Mouse (Mus musculus) neural tube, embryonic 14.5 days (tissue): ENCODE data around the gene Lemd2. TPM values are rescaled to one million over a fixed set of nuclear protein-coding genes. Genes with fewer than 3 reads are reported as not detected.

Experiments used
- ATAC-seq: fragments of 200-750 bp; cut with Nextera tagmentation; 2 replicates; pipeline ENCODE4 v1.8.0; 2017; ENCODE audit warnings: low read depth, mild to moderate bottlenecking, moderate TSS enrichment, moderate library complexity
- H3K27ac ChIP-seq: fragments of 300-500 bp; sonication (generic); 2 replicates; pipeline ENCODE4 v1.5.1; 2014; ENCODE audit warnings: low read depth, mild to moderate bottlenecking, control low read depth, low read length, moderate library complexity, mixed read lengths
- H3K27me3 ChIP-seq: fragments of 300-500 bp; sonication (generic); 2 replicates; pipeline ENCODE4 v1.6.1; 2014; ENCODE audit warnings: low read length; ENCODE audit not compliant: control insufficient read depth, insufficient read depth
- H3K36me3 ChIP-seq: fragments of 300-500 bp; sonication (generic); 2 replicates; pipeline ENCODE4 v1.6.1; 2014; ENCODE audit warnings: low read length, mixed read lengths; ENCODE audit not compliant: control insufficient read depth, insufficient read depth
- H3K4me1 ChIP-seq: fragments of 300-500 bp; sonication (generic); 2 replicates; pipeline ENCODE4 v1.6.1; 2014; ENCODE audit warnings: low read length; ENCODE audit not compliant: control insufficient read depth, insufficient read depth
- H3K4me2 ChIP-seq: fragments of 300-500 bp; sonication (generic); 2 replicates; pipeline ENCODE4 v1.6.1; 2014; ENCODE audit warnings: mild to moderate bottlenecking, low read depth, low read length, control low read depth
- H3K4me3 ChIP-seq: fragments of 300-500 bp; sonication (generic); 2 replicates; pipeline ENCODE4 v1.5.1; 2014; ENCODE audit warnings: low read depth, low read length, control low read depth, mixed read lengths
- H3K9ac ChIP-seq: fragments of 300-500 bp; sonication (generic); replicated peaks from 2 replicates; pipeline ENCODE4 v1.6.1; 2014; ENCODE audit warnings: low read depth, mild to moderate bottlenecking, control low read depth, low read length, mixed read lengths
- H3K9me3 ChIP-seq: fragments of 300-500 bp; sonication (generic); 2 replicates; pipeline ENCODE4 v1.6.1; 2016; ENCODE audit warnings: low read length; ENCODE audit not compliant: control insufficient read depth
- WGBS: fragments of 180-500 bp; shearing (Covaris S2); extraction: QIAGEN DNeasy Blood & Tissue Kit; methylation state at CpG from one replicate; pipeline ENCODE4 v1.1.7; 2014; 5-methylcytosine and 5-hydroxymethylcytosine counted together
- polyA plus RNA-seq: library from polyadenylated mRNA; unstranded; fragments of >200 nt; fragmentation: Nextera tagmentation; extraction: Ambion mirVana; gene quantifications from 2 replicates; pipeline ENCODE4 v1.2.1, GENCODE M21; 2014

Gene Lemd2
- polyA plus RNA-seq, 1 experiment from 2014 or later: 15.6 TPM

GRCm38 (mm10) chr17:27183667-27184292 is 20.5 kb downstream of the Lemd2 start:
- no peak overlapping the region for H3K9ac ChIP-seq
- H3K27ac ChIP-seq: no peak overlapping the region
- WGBS: 83% methylated on average over 12 of the region's 12 CpGs
- ATAC-seq: no peak
- H3K27me3 ChIP-seq: no peaks in the 10 kb centered on the region
- no peak overlapping the region for H3K4me3 ChIP-seq
- no peaks in the 10 kb centered on the region for H3K36me3 ChIP-seq
- H3K4me1 ChIP-seq: no peaks in the 10 kb centered on the region
- no peaks in the 10 kb centered on the region for H3K9me3 ChIP-seq
- no peak overlapping the region for H3K4me2 ChIP-seq

- no peaks in the 10 kb centered on the region for H3K27me3 ChIP-seq
- ATAC-seq: no peak
- no peaks in the 10 kb centered on the region for H3K9me3 ChIP-seq
- WGBS: 73% methylated on average over 5 of the region's 5 CpGs
- H3K4me2 ChIP-seq: no peak overlapping the region
- no peak overlapping the region for H3K9ac ChIP-seq
- H3K4me3 ChIP-seq: no peak overlapping the region
- no peak overlapping the region for H3K27ac ChIP-seq
- no peaks in the 10 kb centered on the region for H3K4me1 ChIP-seq
- H3K36me3 ChIP-seq: no peaks in the 10 kb centered on the region
These were observed 21.9 kb downstream of the Lemd2 start for GRCm38 (mm10) chr17:27182401-27182800.

DNA sequence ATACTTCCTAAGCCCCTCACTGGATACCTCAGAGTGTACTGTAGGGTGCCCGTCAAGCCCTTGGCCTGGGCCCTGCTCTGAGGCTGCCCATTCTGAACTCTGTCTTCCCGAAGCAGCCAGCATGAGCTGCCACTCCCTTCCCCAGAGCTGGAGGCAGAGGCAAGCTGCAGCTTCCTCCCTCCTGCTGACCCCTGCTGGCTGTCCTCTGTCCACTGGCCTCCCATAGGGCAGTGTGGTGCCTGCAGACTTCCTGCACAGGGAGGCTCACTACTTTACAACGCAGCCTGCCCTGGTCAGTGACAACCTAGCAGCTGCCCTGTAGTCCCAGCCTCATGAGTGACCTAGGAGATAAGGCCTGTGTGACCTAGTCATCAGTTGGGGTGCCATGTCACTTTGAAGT is 22.6 kb downstream of the Lemd2 start:
- Histone ChIP-seq H3K36me3 (no peaks in the 10 kb centered on the region), H3K9ac (no peak overlapping the region), H3K27me3 (no peaks in the 10 kb centered on the region), H3K4me2 (no peak overlapping the region), H3K9me3 (no peaks in the 10 kb centered on the region), H3K4me1 (peaks cover under 1% of the 10 kb centered on the region; the same call in 1 of the 2 replicates), H3K27ac (no peak overlapping the region), H3K4me3 (no peak overlapping the region)
- 34% methylated on average over 3 of the region's 3 CpGs for WGBS
- no peak for ATAC-seq

DNA sequence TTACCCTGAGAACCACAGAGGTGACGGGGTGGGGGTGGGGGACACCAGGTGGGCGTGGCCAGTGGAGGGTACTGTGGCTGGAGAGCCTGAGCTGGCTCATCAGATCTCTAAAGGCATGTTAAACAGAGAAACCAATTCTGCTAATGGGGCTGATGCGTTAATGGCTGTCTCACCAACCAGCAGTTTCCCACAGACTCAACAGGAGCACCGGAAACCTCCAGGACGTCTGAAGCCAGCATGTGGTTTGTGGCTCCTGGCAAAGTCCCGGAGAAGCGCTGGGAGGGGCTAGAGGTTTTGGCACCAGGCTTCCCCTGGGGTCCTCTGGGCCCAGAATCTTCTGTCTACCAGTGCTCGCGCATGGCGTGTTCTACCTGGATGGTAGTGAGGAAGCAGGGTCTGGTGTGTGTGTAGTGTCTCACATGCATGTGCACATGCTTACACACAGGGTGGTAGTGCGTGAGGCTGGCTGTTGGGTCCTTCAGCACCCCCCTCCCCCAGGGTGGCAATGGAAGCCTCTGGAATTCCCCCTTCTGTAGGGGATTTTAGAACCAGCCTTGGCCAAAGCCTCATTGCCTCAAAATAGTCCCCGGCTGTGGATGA is 24.5 kb downstream of the Lemd2 start:
- Histone ChIP-seq H3K9ac (no peak overlapping the region), H3K9me3 (no peaks in the 10 kb centered on the region), H3K4me2 (no peak overlapping the region), H3K36me3 (no peaks in the 10 kb centered on the region), H3K27me3 (no peaks in the 10 kb centered on the region), H3K4me3 (no peak overlapping the region), H3K4me1 (peaks cover 18% of the 10 kb centered on the region), H3K27ac (no peak overlapping the region)
- WGBS: 51% methylated on average over 12 of the region's 12 CpGs
- ATAC-seq: no peak

DNA sequence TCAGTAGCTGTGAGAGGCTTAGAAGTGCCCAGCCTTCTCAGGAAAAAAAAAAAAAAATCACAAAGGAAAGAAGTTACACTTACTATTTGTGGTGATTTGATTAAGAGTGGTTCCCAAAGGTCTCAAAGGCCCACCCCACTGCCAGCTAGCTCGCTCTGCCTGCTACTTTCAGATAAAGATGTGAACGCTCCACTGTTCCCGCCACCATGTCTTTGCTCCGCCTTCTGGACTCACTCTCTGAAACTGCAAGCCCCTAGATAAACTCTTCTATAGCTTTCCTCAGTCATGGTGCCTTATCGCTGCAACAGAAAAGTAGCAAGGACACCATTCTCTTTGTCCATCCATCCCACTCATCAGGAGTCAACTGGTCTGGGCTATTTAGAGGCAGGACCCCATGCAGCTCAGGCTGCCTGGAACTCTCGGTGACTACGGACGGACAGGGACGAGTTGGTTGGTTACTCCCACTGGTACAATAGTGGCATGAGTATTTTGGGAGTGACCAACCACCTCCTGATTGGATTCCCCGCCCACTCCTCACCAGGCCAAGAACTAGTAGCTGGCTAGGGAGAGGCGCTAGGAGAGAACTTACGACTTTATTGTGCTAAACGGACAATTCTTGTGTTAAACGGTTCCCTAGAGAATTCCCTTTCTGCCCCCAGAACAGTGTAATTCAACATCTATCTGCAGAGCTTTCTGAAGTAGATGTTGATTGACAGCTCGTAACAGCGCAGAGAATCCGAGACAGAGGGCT is 25.7 kb downstream of the Lemd2 start:
- Histone ChIP-seq H3K4me1 (peaks cover 18% of the 10 kb centered on the region), H3K27ac (no peak overlapping the region), H3K27me3 (no peaks in the 10 kb centered on the region), H3K4me2 (no peak overlapping the region), H3K9me3 (no peaks in the 10 kb centered on the region), H3K9ac (no peak overlapping the region), H3K36me3 (no peaks in the 10 kb centered on the region), H3K4me3 (no peak overlapping the region)
- no peak for ATAC-seq
- 76% methylated on average over 17 of the region's 17 CpGs for WGBS

- Histone ChIP-seq H3K4me3 (no peak overlapping the region), H3K27ac (no peak overlapping the region), H3K4me2 (no peak overlapping the region), H3K27me3 (no peaks in the 10 kb centered on the region), H3K4me1 (peaks cover 18% of the 10 kb centered on the region), H3K36me3 (no peaks in the 10 kb centered on the region), H3K9me3 (no peaks in the 10 kb centered on the region), H3K9ac (no peak overlapping the region)
- ATAC-seq: no peak
- 92% methylated on average over 9 of the region's 9 CpGs for WGBS
These were observed 26.2 kb downstream of the Lemd2 start for GRCm38 (mm10) chr17:27178019-27178418.

GRCm38 (mm10) chr17:27176754-27177153 is 27.5 kb downstream of the Lemd2 start:
- H3K4me2 ChIP-seq: no peak overlapping the region
- no peak overlapping the region for H3K27ac ChIP-seq
- WGBS: 81% methylated on average over 4 of the region's 4 CpGs
- H3K36me3 ChIP-seq: no peaks in the 10 kb centered on the region
- no peaks in the 10 kb centered on the region for H3K9me3 ChIP-seq
- ATAC-seq: no peak
- no peak overlapping the region for H3K9ac ChIP-seq
- no peak overlapping the region for H3K4me3 ChIP-seq
- no peaks in the 10 kb centered on the region for H3K27me3 ChIP-seq
- peaks cover 18% of the 10 kb centered on the region for H3K4me1 ChIP-seq

- no peak for ATAC-seq
- H3K27ac ChIP-seq: 0 out of 2 replicates have a peak overlapping the region, but pooled peaks have one; percentile 39
- 73% methylated on average over 3 of the region's 3 CpGs for WGBS
These were observed 28.0 kb downstream of the Lemd2 start for GRCm38 (mm10) chr17:27176287-27176686.

More at GRCm38 (mm10) chr17:27176287-27176686, 28.0 kb downstream of the Lemd2 start:
- Histone ChIP-seq H3K9ac (peak overlapping the region; percentile 21; the same call in 1 of the 2 replicates), H3K27me3 (no peaks in the 10 kb centered on the region), H3K36me3 (no peaks in the 10 kb centered on the region), H3K9me3 (no peaks in the 10 kb centered on the region), H3K4me1 (peaks cover 18% of the 10 kb centered on the region), H3K4me3 (no peak overlapping the region), H3K4me2 (no peak overlapping the region)
